Mouse (Mus musculus) limb, embryonic 14.5 days (tissue): Measurements from ENCODE around the gene Gm20388. TPM values are rescaled to one million over a fixed set of nuclear protein-coding genes. Genes with fewer than 3 reads are reported as not detected.

Experiments used
- ATAC-seq: fragments of 200-750 bp; cut with Nextera tagmentation; 2 replicates; pipeline ENCODE4 v1.8.0; 2017; ENCODE audit warnings: low read depth, moderate number of reproducible peaks, moderate TSS enrichment; ENCODE audit not compliant: low FRiP score
- DNase-seq: peaks from one replicate; pipeline ENCODE4 v3.0.0-alpha.2; 2015; ENCODE audit warnings: low spot score
- H3K27ac ChIP-seq: fragments of 300-500 bp; sonication (generic); replicated peaks from 2 replicates; pipeline ENCODE4 v1.5.1; 2014; ENCODE audit warnings: low read depth, mild to moderate bottlenecking, low read length, moderate library complexity, mixed read lengths
- H3K27me3 ChIP-seq: fragments of 300-500 bp; sonication (generic); 2 replicates; pipeline ENCODE4 v1.6.1; 2014; ENCODE audit warnings: low read length, mixed read lengths; ENCODE audit not compliant: control insufficient read depth, insufficient read depth
- H3K36me3 ChIP-seq: fragments of 300-500 bp; sonication (generic); 2 replicates; pipeline ENCODE4 v1.6.1; 2014; ENCODE audit warnings: mild to moderate bottlenecking, low read length, moderate library complexity, mixed read lengths; ENCODE audit not compliant: control insufficient read depth, insufficient read depth
- H3K4me1 ChIP-seq: fragments of 300-500 bp; sonication (generic); 2 replicates; pipeline ENCODE4 v1.6.1; 2014; ENCODE audit warnings: antibody characterized with exemption, low read length, mixed read lengths; ENCODE audit not compliant: control insufficient read depth, insufficient read depth
- H3K4me2 ChIP-seq: fragments of 300-500 bp; sonication (generic); replicated peaks from 2 replicates; pipeline ENCODE4 v1.6.1; 2014; ENCODE audit warnings: low read depth, mild to moderate bottlenecking, low read length, moderate library complexity; ENCODE audit not compliant: severe bottlenecking
- H3K4me3 ChIP-seq: fragments of 300-500 bp; sonication (generic); replicated peaks from 2 replicates; pipeline ENCODE4 v1.5.1; 2014; ENCODE audit warnings: low read length
- H3K9ac ChIP-seq: fragments of 300-500 bp; sonication (generic); 2 replicates; pipeline ENCODE4 v1.6.1; 2014; ENCODE audit warnings: mild to moderate bottlenecking, low read depth, low read length, moderate library complexity; ENCODE audit not compliant: severe bottlenecking
- H3K9me3 ChIP-seq: fragments of 300-500 bp; sonication (generic); 2 replicates; pipeline ENCODE4 v1.6.1; 2016; ENCODE audit warnings: low read length; ENCODE audit not compliant: control insufficient read depth
- POLR2A ChIP-seq: fragments of 200-500 bp; IDR thresholded peaks from 2 replicates; pipeline ENCODE4 v1.8.0; 2012; ENCODE audit warnings: inconsistent platforms, mild to moderate bottlenecking, moderate library complexity, borderline replicate concordance; ENCODE audit not compliant: insufficient read depth, insufficient read length; ENCODE audit errors: extremely low read depth
- WGBS: fragments of 180-500 bp; shearing (Covaris S2); extraction: QIAGEN DNeasy Blood & Tissue Kit; methylation state at CpG from one replicate; pipeline ENCODE4 v1.1.7; 2014; 5-methylcytosine and 5-hydroxymethylcytosine counted together
- polyA plus RNA-seq, 2 experiments: library from polyadenylated mRNA; depleted of rRNA in 1 of 2; stranded (reverse) in 1 of 2; unstranded in 1 of 2; fragments of >200 nt; fragmentation: Nextera tagmentation in 1 of 2; extraction: Ambion mirVana in 1 of 2; gene quantifications; 2 replicates each; pipeline versions ENCODE4 v1.2.1 to v1.2.3; 2012 to 2014

The Gm20388 gene
- polyA plus RNA-seq, 2 experiments: 1.9 to 49.9 TPM

- ATAC-seq (no peak), DNase-seq (no peak)
- Histone ChIP-seq H3K9me3 (no peaks in the 10 kb centered on the region), H3K27me3 (no peaks in the 10 kb centered on the region), H3K36me3 (no peaks in the 10 kb centered on the region; the same call in 1 of the 2 replicates), H3K4me1 (peaks cover 65% of the 10 kb centered on the region), H3K27ac (no peak overlapping the region), H3K9ac (no peak overlapping the region), H3K4me3 (no peak overlapping the region), H3K4me2 (no peak overlapping the region)
- WGBS: 45% methylated on average over 5 of the region's 5 CpGs
- TF ChIP-seq POLR2A: no peak
Observed at GRCm38 (mm10) chr8:120297000-120297399, 386.4 kb downstream of the Gm20388 start.

- ATAC-seq (peak; percentile 76), DNase-seq (peak; percentile 78)
- Histone ChIP-seq H3K4me3 (no peak overlapping the region), H3K4me2 (peak overlapping the region; percentile 9), H3K9ac (0 out of 2 replicates have a peak overlapping the region, but pooled peaks have one; percentile 7), H3K9me3 (no peaks in the 10 kb centered on the region), H3K27ac (peak overlapping the region; percentile 74), H3K27me3 (no peaks in the 10 kb centered on the region), H3K36me3 (no peaks in the 10 kb centered on the region), H3K4me1 (peaks cover 59% of the 10 kb centered on the region)
- no peak for TF ChIP-seq POLR2A
- 33% methylated on average over 22 of the region's 22 CpGs for WGBS
Observed at GRCm38 (mm10) chr8:120298601-120299532, 388.2 kb downstream of the Gm20388 start.

- ATAC-seq: peak; percentile 44; the same call in 1 of the 2 replicates
- Histone ChIP-seq H3K4me1 (peaks cover 55% of the 10 kb centered on the region), H3K4me2 (0 out of 2 replicates have a peak overlapping the region, but pooled peaks have one; percentile 16), H3K4me3 (no peak overlapping the region), H3K36me3 (no peaks in the 10 kb centered on the region), H3K27ac (0 out of 2 replicates have a peak overlapping the region, but pooled peaks have one; percentile 19), H3K9me3 (no peaks in the 10 kb centered on the region), H3K27me3 (no peaks in the 10 kb centered on the region), H3K9ac (no peak overlapping the region)
- DNase-seq: peak; percentile 50
- no peak for TF ChIP-seq POLR2A
- WGBS: 14% methylated on average over 13 of the region's 13 CpGs
Observed at GRCm38 (mm10) chr8:120300601-120301141, 390.0 kb downstream of the Gm20388 start.

GRCm38 (mm10) chr8:120302941-120303675 lies 392.5 kb downstream of the Gm20388 start:
- H3K27me3 ChIP-seq: no peaks in the 10 kb centered on the region

GRCm38 (mm10) chr8:120304097-120304496 lies 393.5 kb downstream of the Gm20388 start:
- Histone ChIP-seq H3K27me3 (no peaks in the 10 kb centered on the region), H3K4me1 (peaks cover 61% of the 10 kb centered on the region), H3K4me2 (no peak overlapping the region), H3K36me3 (no peaks in the 10 kb centered on the region), H3K4me3 (no peak overlapping the region), H3K9me3 (no peaks in the 10 kb centered on the region), H3K9ac (peak overlapping the region; percentile 36; the same call in 1 of the 2 replicates), H3K27ac (peak overlapping the region; percentile 3; the same call in 1 of the 2 replicates)
- ATAC-seq (0 out of 2 replicates have a peak, but pooled peaks have one; percentile 10), DNase-seq (no peak)
- no peak for TF ChIP-seq POLR2A
- 22% methylated on average over 7 of the region's 9 CpGs for WGBS

More at GRCm38 (mm10) chr8:120302941-120303675, 392.5 kb downstream of the Gm20388 start:
- Histone ChIP-seq H3K27ac (peak overlapping the region; percentile 55; the same call in 1 of the 2 replicates), H3K9ac (no peak overlapping the region), H3K4me2 (no peak overlapping the region), H3K4me3 (no peak overlapping the region), H3K36me3 (no peaks in the 10 kb centered on the region), H3K9me3 (no peaks in the 10 kb centered on the region), H3K4me1 (peaks cover 61% of the 10 kb centered on the region)
- ATAC-seq (no peak), DNase-seq (no peak)
- no peak for TF ChIP-seq POLR2A
- 46% methylated on average over 11 of the region's 11 CpGs for WGBS
